Comparison of ENCODE assay signal across 26 mouse cellular contexts in the genomic region with DNA sequence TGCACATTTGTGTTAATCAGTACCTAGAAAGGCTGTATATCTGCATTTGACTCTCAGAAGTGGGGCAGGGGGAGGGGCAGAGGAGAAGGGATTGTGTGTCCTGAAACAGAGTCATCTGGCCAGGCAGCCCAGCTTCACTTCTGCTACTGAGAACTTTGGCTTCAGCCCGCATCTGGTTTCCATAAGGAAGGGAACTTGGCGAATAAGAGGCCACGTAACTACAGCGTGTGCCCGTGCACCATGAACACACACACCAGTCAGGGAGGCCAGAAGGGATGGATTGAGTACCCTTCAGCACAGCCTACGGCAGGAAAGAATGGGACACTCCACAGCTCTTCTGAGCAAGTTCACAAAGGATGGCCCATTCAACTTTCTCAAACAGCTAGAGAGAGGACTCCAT.
DNase-seq lines count a peak whose midpoint lies in the region; ATAC-seq and TF ChIP-seq lines count a peak whose summit lies in the region.
"Had no signal": no experiment of that assay in that cellular context is flagged by ENCODE, and none has a peak within 500 bp of the region (broad histone marks: within the 10 kb centered on the region; RNA-seq: fewer than 3 reads in every experiment).

No protein-coding gene starts in this region.

- H3K4me2 ChIP-seq in neural tube, embryonic 11.5 days (ENCODE audit: low read depth) = no peak overlapping the region
- H3K4me2 ChIP-seq: heart, embryonic 15.5 days; limb, embryonic 13.5 days; liver, embryonic 13.5 days; midbrain, embryonic 12.5 days; neural tube, embryonic 13.5 days had no signal

- H3K27ac ChIP-seq in neural tube, embryonic 11.5 days (ENCODE audit: low read depth, low read length) = no peak overlapping the region
- no peak overlapping the region for H3K27ac ChIP-seq in cerebellum, adult 2 months (ENCODE audit: insufficient read depth, low read length)
- H3K27ac ChIP-seq in left cerebral cortex, adult 2 months = no peak overlapping the region
- H3K27ac ChIP-seq: heart, adult 2 months; heart, embryonic 15.5 days; hindbrain, postnatal 0 days; kidney, postnatal 0 days; limb, embryonic 13.5 days; liver, embryonic 13.5 days; midbrain, embryonic 12.5 days; neural tube, embryonic 13.5 days had no signal

- H3K4me1 ChIP-seq in neural tube, embryonic 11.5 days (ENCODE audit: control insufficient read depth, insufficient read depth, low read length) = no peaks in the 10 kb centered on the region
- no peaks in the 10 kb centered on the region for H3K4me1 ChIP-seq in cerebellum, adult 2 months (ENCODE audit: control insufficient read depth, insufficient read depth, low read length)
- H3K4me1 ChIP-seq: heart, embryonic 15.5 days; liver, embryonic 13.5 days; midbrain, embryonic 12.5 days; neural tube, embryonic 13.5 days had no signal

- intact Hi-C loops in left cerebral cortex, adult 2 months (cut with DNase I) = no loop called here

- no peaks in the 10 kb centered on the region for H3K9me3 ChIP-seq in neural tube, embryonic 11.5 days (ENCODE audit: control insufficient read depth, low read length)
- H3K9me3 ChIP-seq: heart, embryonic 15.5 days; limb, embryonic 13.5 days; liver, embryonic 13.5 days; midbrain, embryonic 12.5 days; neural tube, embryonic 13.5 days had no signal

- no peaks in the 10 kb centered on the region for H3K36me3 ChIP-seq in neural tube, embryonic 11.5 days (ENCODE audit: control insufficient read depth, insufficient read depth, low read length)
- H3K36me3 ChIP-seq: heart, embryonic 15.5 days; limb, embryonic 13.5 days; liver, embryonic 13.5 days; midbrain, embryonic 12.5 days; neural tube, embryonic 13.5 days had no signal

- H3K9ac ChIP-seq in neural tube, embryonic 11.5 days (ENCODE audit: low read length) = no peak overlapping the region
- H3K9ac ChIP-seq: heart, embryonic 15.5 days; limb, embryonic 13.5 days; liver, embryonic 13.5 days; midbrain, embryonic 12.5 days; neural tube, embryonic 13.5 days had no signal

- H3K27me3 ChIP-seq in neural tube, embryonic 11.5 days (ENCODE audit: control insufficient read depth, insufficient read depth, low read length) = no peaks in the 10 kb centered on the region
- H3K27me3 ChIP-seq in cerebellum, adult 2 months (ENCODE audit: control insufficient read depth, insufficient read depth, low read length) = no peaks in the 10 kb centered on the region
- H3K27me3 ChIP-seq: heart, embryonic 15.5 days; limb, embryonic 13.5 days; liver, embryonic 13.5 days; midbrain, embryonic 12.5 days; neural tube, embryonic 13.5 days had no signal

- no peak for TF ChIP-seq CTCF in cerebellum, adult 2 months (IDR thresholded peaks at IDR 0.05; ENCODE audit: borderline replicate concordance, insufficient read depth, low read depth, low read length)
- TF ChIP-seq CTCF in left cerebral cortex, adult 2 months (IDR thresholded peaks at IDR 0.05) = no peak

- H3K4me3 ChIP-seq in neural tube, embryonic 11.5 days (ENCODE audit: low read depth, low read length) = no peak overlapping the region
- no peak overlapping the region for H3K4me3 ChIP-seq in cerebellum, adult 2 months (replicated peaks; ENCODE audit: insufficient read depth, low read depth, low read length)
- H3K4me3 ChIP-seq in left cerebral cortex, adult 2 months = no peak overlapping the region
- H3K4me3 ChIP-seq: heart, adult 2 months; heart, embryonic 15.5 days; limb, embryonic 13.5 days; liver, embryonic 13.5 days; midbrain, embryonic 12.5 days; neural tube, embryonic 13.5 days had no signal

- WGBS in neural tube, embryonic 11.5 days = 69% methylated on average over 6 of the region's 6 CpGs
- 76% methylated on average over 6 of the region's 6 CpGs for WGBS in cerebellum, adult 2 months

- no peak for ATAC-seq in neural tube, embryonic 11.5 days (ENCODE audit: insufficient read depth, low FRiP score, low TSS enrichment)
- ATAC-seq: hindbrain, postnatal 0 days; intestine, postnatal 0 days had no signal

- DNase-seq in embryo, embryonic 10 days (ENCODE audit: low spot score) = peak; percentile 42
- DNase-seq in embryo, embryonic 9.5 days (ENCODE audit: extremely low spot score) = no peak
- DNase-seq in neural tube, embryonic 11.5 days (ENCODE audit: low spot score) = peak; percentile 23
- no peak for DNase-seq in neural tube, embryonic 10.5 days (ENCODE audit: extremely low spot score, low spot score)
- DNase-seq in hindlimb bud, embryonic 11.5 days (ENCODE audit: extremely low spot score, low read depth, low spot score) = peak; percentile 20
- DNase-seq in cerebellum, adult 2 months = no peak
- no peak for DNase-seq in left cerebral cortex, adult 2 months (ENCODE audit: extremely low spot score in 1 of 2, low spot score in 2 of 2)
- no peak for DNase-seq in layer of hippocampus, adult 9-10 months (ENCODE audit: low spot score)
- DNase-seq: adrenal gland, postnatal 25 days; cerebellum, adult 9-10 months; gastrocnemius, postnatal 25 days; heart, adult 2 months; heart, postnatal 36 days; liver, embryonic 13.5 days; lung, adult 2 months; lung, postnatal 14 days; retina, postnatal 1 day; right cerebral cortex, postnatal 25 days; spleen, adult 18-20 months had no signal

- TF ChIP-seq POLR2A in cerebellum, adult 2 months (IDR thresholded peaks at IDR 0.05; ENCODE audit: borderline replicate concordance, insufficient read depth, low read length) = no peak

Comparison
In these comparisons a context has a peak if more than half of its experiments do, and no peak if none do; other contexts are left out.
1. DNase-seq: peak in embryo, embryonic 10 days (single experiment), neural tube, embryonic 11.5 days (single experiment) and hindlimb bud, embryonic 11.5 days (single experiment); none in embryo, embryonic 9.5 days (single experiment), neural tube, embryonic 10.5 days (single experiment), cerebellum, adult 2 months (0 of 2), left cerebral cortex, adult 2 months (0 of 2) and layer of hippocampus, adult 9-10 months (single experiment).